Mouse (Mus musculus): ENCODE data around the gene Ces1g. TPM values are rescaled to one million over a fixed set of nuclear protein-coding genes. Genes with fewer than 3 reads are reported as not detected.

Ces1g gene
- 411 TPM for polyA plus RNA-seq (2014; fragmentation: Illumina TruSeq; extraction: RNeasy Lipid Tissue Mini Kit (QIAGEN cat#74804); ENCODE audit: low read depth, low replicate concordance)

GRCm38 (mm10) chr8:93337207-93337606, at the start of gene Ces1g:
Ces1g (minus strand) TSS chr8:93337308.

GRCm38 (mm10) chr8:93379625-93380024, 42.5 kb upstream of the Ces1g start, which contains the start of gene Ces1h:
Ces1h (minus strand) TSS chr8:93379725.

GRCm38 (mm10) chr8:93279556-93279955, 57.6 kb downstream of the Ces1g start, which contains the start of gene Ces1f:
Ces1f (minus strand) TSS chr8:93279747.

Other genes with a start within 250 kb of the Ces1g start
- 3,465 TPM for gene Ces1c, start 206.0 kb downstream of the Ces1g start, polyA plus RNA-seq (2014; fragmentation: Illumina TruSeq; extraction: RNeasy Lipid Tissue Mini Kit (QIAGEN cat#74804); ENCODE audit: low read depth, low replicate concordance)
- gene Ces1d, start 139.5 kb downstream of the Ces1g start, polyA plus RNA-seq (2014; fragmentation: Illumina TruSeq; extraction: RNeasy Lipid Tissue Mini Kit (QIAGEN cat#74804); ENCODE audit: low read depth, low replicate concordance): 709 TPM
- gene Ces1e, start 107.7 kb downstream of the Ces1g start, polyA plus RNA-seq (2014; fragmentation: Illumina TruSeq; extraction: RNeasy Lipid Tissue Mini Kit (QIAGEN cat#74804); ENCODE audit: low read depth, low replicate concordance): 131 TPM
- 371 TPM for gene Ces1f, start 57.6 kb downstream of the Ces1g start, polyA plus RNA-seq (2014; fragmentation: Illumina TruSeq; extraction: RNeasy Lipid Tissue Mini Kit (QIAGEN cat#74804); ENCODE audit: low read depth, low replicate concordance)
- not detected for gene Ces1h, start 42.4 kb upstream of the Ces1g start, polyA plus RNA-seq (2014; fragmentation: Illumina TruSeq; extraction: RNeasy Lipid Tissue Mini Kit (QIAGEN cat#74804); ENCODE audit: low read depth, low replicate concordance)
- not detected for gene Ces5a, start 198.5 kb upstream of the Ces1g start, polyA plus RNA-seq (2014; fragmentation: Illumina TruSeq; extraction: RNeasy Lipid Tissue Mini Kit (QIAGEN cat#74804); ENCODE audit: low read depth, low replicate concordance)

Data from liver, adult 10 weeks (tissue).